Mouse (Mus musculus): ENCODE measurements around the gene Cntn1.

The Cntn1 gene

GRCm38 (mm10) chr15:92092041-92092440 is 41.1 kb downstream of the Cntn1 start:
- no peak for TF ChIP-seq GATA4 (IDR thresholded peaks at IDR 0.05; ENCODE audit: insufficient replicate concordance, low read length)

GRCm38 (mm10) chr15:92099410-92100174 is 48.6 kb downstream of the Cntn1 start:
- TF ChIP-seq GATA4 (IDR thresholded peaks at IDR 0.05; ENCODE audit: insufficient replicate concordance, low read length), result no peak

GRCm38 (mm10) chr15:92101956-92102355 is 51.0 kb downstream of the Cntn1 start:
- no peak for TF ChIP-seq GATA4 (IDR thresholded peaks at IDR 0.05; ENCODE audit: insufficient replicate concordance, low read length)

- no peak for TF ChIP-seq GATA4 (IDR thresholded peaks at IDR 0.05; ENCODE audit: insufficient replicate concordance, low read length)
Measured at GRCm38 (mm10) chr15:92112455-92112854, 61.5 kb downstream of the Cntn1 start.

- no peak for TF ChIP-seq GATA4 (IDR thresholded peaks at IDR 0.05; ENCODE audit: insufficient replicate concordance, low read length)
Measured at GRCm38 (mm10) chr15:92132936-92133335, 82.0 kb downstream of the Cntn1 start.

GRCm38 (mm10) chr15:92134254-92134653 is 83.3 kb downstream of the Cntn1 start:
- no peak for TF ChIP-seq GATA4 (IDR thresholded peaks at IDR 0.05; ENCODE audit: insufficient replicate concordance, low read length)

- no peak for TF ChIP-seq GATA4 (IDR thresholded peaks at IDR 0.05; ENCODE audit: insufficient replicate concordance, low read length)
Measured at GRCm38 (mm10) chr15:92137026-92137425, 86.1 kb downstream of the Cntn1 start.

- TF ChIP-seq GATA4 (IDR thresholded peaks at IDR 0.05; ENCODE audit: insufficient replicate concordance, low read length), result no peak
Measured at GRCm38 (mm10) chr15:92141972-92142371, 91.0 kb downstream of the Cntn1 start.

- TF ChIP-seq GATA4 (IDR thresholded peaks at IDR 0.05; ENCODE audit: insufficient replicate concordance, low read length), result no peak
Measured at GRCm38 (mm10) chr15:92154921-92155320, 104.0 kb downstream of the Cntn1 start.

- TF ChIP-seq GATA4 (IDR thresholded peaks at IDR 0.05; ENCODE audit: insufficient replicate concordance, low read length), result no peak
Measured at GRCm38 (mm10) chr15:92160855-92161162, 109.8 kb downstream of the Cntn1 start.

- no peak for TF ChIP-seq GATA4 (IDR thresholded peaks at IDR 0.05; ENCODE audit: insufficient replicate concordance, low read length)
Measured at GRCm38 (mm10) chr15:92161163-92162025, 110.4 kb downstream of the Cntn1 start.

GRCm38 (mm10) chr15:92162835-92163234 is 111.9 kb downstream of the Cntn1 start:
- no peak for TF ChIP-seq GATA4 (IDR thresholded peaks at IDR 0.05; ENCODE audit: insufficient replicate concordance, low read length)

GRCm38 (mm10) chr15:92164127-92164526 is 113.2 kb downstream of the Cntn1 start:
- no peak for TF ChIP-seq GATA4 (IDR thresholded peaks at IDR 0.05; ENCODE audit: insufficient replicate concordance, low read length)

GRCm38 (mm10) chr15:92166266-92166665 is 115.3 kb downstream of the Cntn1 start:
- TF ChIP-seq GATA4 (IDR thresholded peaks at IDR 0.05; ENCODE audit: insufficient replicate concordance, low read length), result no peak

- TF ChIP-seq GATA4 (IDR thresholded peaks at IDR 0.05; ENCODE audit: insufficient replicate concordance, low read length), result no peak
Measured at GRCm38 (mm10) chr15:92175739-92176138, 124.8 kb downstream of the Cntn1 start.

GRCm38 (mm10) chr15:92177413-92177812 is 126.4 kb downstream of the Cntn1 start:
- no peak for TF ChIP-seq GATA4 (IDR thresholded peaks at IDR 0.05; ENCODE audit: insufficient replicate concordance, low read length)

Data from liver, adult (tissue).